Mouse (Mus musculus) embryo, embryonic 11 days (tissue): Measurements from ENCODE around the gene Ccdc190.

Experiments used
- DNase-seq: peaks from one replicate; pipeline ENCODE4 v3.0.0-alpha.2; 2015

The Ccdc190 gene

GRCm38 (mm10) chr1:169928454-169928971 lies at the start of gene Ccdc190:
Ccdc190 (plus strand) TSS chr1:169928648.
- DNase-seq = no peak

- DNase-seq = no peak
These were observed 49.4 kb upstream of the Ccdc190 start for GRCm38 (mm10) chr1:169879060-169879459.

- DNase-seq = no peak
These were observed 48.3 kb upstream of the Ccdc190 start for GRCm38 (mm10) chr1:169880181-169880580.

GRCm38 (mm10) chr1:169883081-169883565 lies 45.3 kb upstream of the Ccdc190 start:
- DNase-seq = no peak

- DNase-seq = no peak
These were observed 39.2 kb upstream of the Ccdc190 start for GRCm38 (mm10) chr1:169889250-169889649.

- DNase-seq = no peak
These were observed 34.5 kb upstream of the Ccdc190 start for GRCm38 (mm10) chr1:169893976-169894375.

GRCm38 (mm10) chr1:169895686-169896085 lies 32.8 kb upstream of the Ccdc190 start:
- DNase-seq = no peak

GRCm38 (mm10) chr1:169897916-169898315 lies 30.5 kb upstream of the Ccdc190 start:
- no peak for DNase-seq

GRCm38 (mm10) chr1:169898607-169899006 lies 29.8 kb upstream of the Ccdc190 start:
- DNase-seq = no peak

- DNase-seq = no peak
These were observed 27.6 kb upstream of the Ccdc190 start for GRCm38 (mm10) chr1:169900771-169901336.

GRCm38 (mm10) chr1:169909163-169909562 lies 19.3 kb upstream of the Ccdc190 start:
- no peak for DNase-seq

GRCm38 (mm10) chr1:169909659-169910058 lies 18.8 kb upstream of the Ccdc190 start:
- DNase-seq = no peak

GRCm38 (mm10) chr1:169910751-169911150 lies 17.7 kb upstream of the Ccdc190 start:
- DNase-seq = no peak

GRCm38 (mm10) chr1:169911526-169911925 lies 16.9 kb upstream of the Ccdc190 start:
- DNase-seq = no peak

- peak; percentile 41 for DNase-seq
These were observed 11.8 kb upstream of the Ccdc190 start for GRCm38 (mm10) chr1:169916659-169917058.

- no peak for DNase-seq
These were observed 11.2 kb upstream of the Ccdc190 start for GRCm38 (mm10) chr1:169917115-169917796.

- DNase-seq = peak; percentile 68
These were observed 10.4 kb upstream of the Ccdc190 start for GRCm38 (mm10) chr1:169917998-169918397.

- peak; percentile 84 for DNase-seq
These were observed 9.2 kb upstream of the Ccdc190 start for GRCm38 (mm10) chr1:169919211-169919610.

- DNase-seq = peak; percentile 64
These were observed 6.7 kb upstream of the Ccdc190 start for GRCm38 (mm10) chr1:169921710-169922211.

- DNase-seq = no peak
These were observed 3.9 kb upstream of the Ccdc190 start for GRCm38 (mm10) chr1:169924567-169924966.

- no peak for DNase-seq
These were observed 587 bp upstream of the Ccdc190 start for GRCm38 (mm10) chr1:169927753-169928369.

GRCm38 (mm10) chr1:169931698-169932097 lies 3.2 kb downstream of the Ccdc190 start:
- DNase-seq = no peak

- DNase-seq = no peak
These were observed 3.8 kb downstream of the Ccdc190 start for GRCm38 (mm10) chr1:169932122-169932746.
